Mouse (Mus musculus): ENCODE results near the gene Grik3.

GRCm38 (mm10) chr4:125490661-125491504, at the start of gene Grik3:
- TF ChIP-seq CTCF (IDR thresholded peaks at IDR 0.05; ENCODE audit: borderline replicate concordance, insufficient read depth, low read length) (no peak), POLR2A (IDR thresholded peaks at IDR 0.05; ENCODE audit: low read depth, low read length) (no peak)

Data from embryonic fibroblast, embryonic 13.5 days (primary cell).